Mouse (Mus musculus) left cerebral cortex, postnatal 14 days (tissue): ENCODE results near the gene Arl14ep. TPM values are rescaled to one million over a fixed set of nuclear protein-coding genes. Genes with fewer than 3 reads are reported as not detected.

ENCODE experiments used
- DNase-seq, 2 experiments: peaks; one replicate each; pipeline ENCODE4 v3.0.0; 2021 to 2022; ENCODE audit warnings: low spot score in 2 of 2, mixed read lengths in 1 of 2
- intact Hi-C: fragments of 180-260 bp; cut with DNase I; formaldehyde crosslinking; loops from one replicate; pipeline ENCODE4 v1.15.1; 2025
- total RNA-seq, 2 experiments: library from RNA; stranded (reverse); gene quantifications; 2 replicates each; pipeline ENCODE4 v1.2.3; 2021

Gene Arl14ep
- total RNA-seq, 2 experiments from 2014 or later = 36.9 to 40.1 TPM

GRCm38 (mm10) chr2:106958916-106959315, 15.3 kb downstream of the Arl14ep start:
- no peak for DNase-seq
- intact Hi-C loops = no loop called here

GRCm38 (mm10) chr2:106956146-106956545, 18.1 kb downstream of the Arl14ep start:
- intact Hi-C loops = no loop called here
- no peak for DNase-seq

- DNase-seq = peak; percentile 49 to 66
- intact Hi-C loops = loop anchor here (1.0 to 2.0 kb wide), 3 partner anchors 262 to 599 kb away; partner anchors contain the start of gene Mpped2
These were observed 18.6 kb downstream of the Arl14ep start for GRCm38 (mm10) chr2:106955621-106956020.

GRCm38 (mm10) chr2:106954975-106955374, 19.2 kb downstream of the Arl14ep start:
- DNase-seq = no peak
- intact Hi-C loops = loop anchor here (1.0 to 2.0 kb wide), 3 partner anchors 262 to 598 kb away; partner anchors contain the start of gene Mpped2

- intact Hi-C loops = no loop called here
- DNase-seq = peak in 1 of 2 experiments; percentile 29
These were observed 31.8 kb downstream of the Arl14ep start for GRCm38 (mm10) chr2:106942451-106942850.

GRCm38 (mm10) chr2:106935681-106936080, 38.5 kb downstream of the Arl14ep start:
- DNase-seq = no peak
- intact Hi-C loops = no loop called here

- intact Hi-C loops = no loop called here
- DNase-seq = no peak
These were observed 44.3 kb downstream of the Arl14ep start for GRCm38 (mm10) chr2:106929906-106930305.

Other genes with a start within 250 kb of the Arl14ep start
- gene Fshb, start 85.2 kb upstream of the Arl14ep start, total RNA-seq = not detected